Mouse (Mus musculus): ENCODE results near the gene Spata1.
"Not testable (repeated sequence)": the region's sequence is repeated elsewhere in the genome, so short reads cannot be mapped to it uniquely, and the experiment has no call there.

The Spata1 gene

GRCm38 (mm10) chr3:146451375-146451774, 48.2 kb downstream of the Spata1 start:
- no peak for DNase-seq (ENCODE audit: low read depth, low spot score)

GRCm38 (mm10) chr3:146450371-146450841, 49.1 kb downstream of the Spata1 start:
- peak; percentile 90 for DNase-seq (ENCODE audit: low read depth, low spot score)

GRCm38 (mm10) chr3:146449745-146450250, 49.8 kb downstream of the Spata1 start, which contains the start of gene Ctbs:
Ctbs (plus strand) TSS chr3:146449795.
- no peak for DNase-seq (ENCODE audit: low read depth, low spot score)

GRCm38 (mm10) chr3:146448969-146449368, 50.6 kb downstream of the Spata1 start:
- DNase-seq (ENCODE audit: low read depth, low spot score) = no peak

GRCm38 (mm10) chr3:146448372-146448771, 51.2 kb downstream of the Spata1 start:
- DNase-seq (ENCODE audit: low read depth, low spot score) = no peak

- no peak for DNase-seq (ENCODE audit: low read depth, low spot score)
These were observed 52.0 kb downstream of the Spata1 start for GRCm38 (mm10) chr3:146447598-146447997.

- DNase-seq (ENCODE audit: low read depth, low spot score) = no peak
These were observed 52.4 kb downstream of the Spata1 start for GRCm38 (mm10) chr3:146447156-146447555.

GRCm38 (mm10) chr3:146444880-146445279, 54.7 kb downstream of the Spata1 start:
- no peak for DNase-seq (ENCODE audit: low read depth, low spot score)

- no peak for DNase-seq (ENCODE audit: low read depth, low spot score)
These were observed 56.2 kb downstream of the Spata1 start for GRCm38 (mm10) chr3:146443380-146443779.

- DNase-seq (ENCODE audit: low read depth, low spot score) = no peak
These were observed 56.6 kb downstream of the Spata1 start for GRCm38 (mm10) chr3:146442936-146443335.

- DNase-seq (ENCODE audit: low read depth, low spot score) = no peak
These were observed 57.1 kb downstream of the Spata1 start for GRCm38 (mm10) chr3:146442484-146442883.

- no peak for DNase-seq (ENCODE audit: low read depth, low spot score)
These were observed 59.1 kb downstream of the Spata1 start for GRCm38 (mm10) chr3:146440422-146440821.

- DNase-seq (ENCODE audit: low read depth, low spot score) = no peak
These were observed 59.5 kb downstream of the Spata1 start for GRCm38 (mm10) chr3:146440011-146440410.

GRCm38 (mm10) chr3:146436114-146436513, 63.4 kb downstream of the Spata1 start:
- DNase-seq (ENCODE audit: low read depth, low spot score) = no peak

GRCm38 (mm10) chr3:146435533-146435932, 64.0 kb downstream of the Spata1 start:
- DNase-seq (ENCODE audit: low read depth, low spot score) = no peak

GRCm38 (mm10) chr3:146434686-146435085, 64.9 kb downstream of the Spata1 start:
- no peak for DNase-seq (ENCODE audit: low read depth, low spot score)

GRCm38 (mm10) chr3:146433681-146434350, 65.7 kb downstream of the Spata1 start:
- DNase-seq (ENCODE audit: low read depth, low spot score) = no peak

- not testable (repeated sequence) for DNase-seq (ENCODE audit: low read depth, low spot score)
These were observed 66.5 kb downstream of the Spata1 start for GRCm38 (mm10) chr3:146433063-146433462.

- no peak for DNase-seq (ENCODE audit: low read depth, low spot score)
These were observed 73.1 kb downstream of the Spata1 start for GRCm38 (mm10) chr3:146426489-146426888.

- DNase-seq (ENCODE audit: low read depth, low spot score) = no peak
These were observed 73.7 kb downstream of the Spata1 start for GRCm38 (mm10) chr3:146425902-146426301.

GRCm38 (mm10) chr3:146424306-146424900, 75.2 kb downstream of the Spata1 start:
- no peak for DNase-seq (ENCODE audit: low read depth, low spot score)

- no peak for DNase-seq (ENCODE audit: low read depth, low spot score)
These were observed 75.8 kb downstream of the Spata1 start for GRCm38 (mm10) chr3:146423710-146424109.

- DNase-seq (ENCODE audit: low read depth, low spot score) = peak; percentile 19
These were observed 77.8 kb downstream of the Spata1 start for GRCm38 (mm10) chr3:146421787-146422186.

Data from CD4-positive helper T cell, adult 2 months (primary cell).